Mouse (Mus musculus) midbrain, embryonic 11.5 days (tissue): ENCODE measurements around the gene Sgk1. TPM values are rescaled to one million over a fixed set of nuclear protein-coding genes. Genes with fewer than 3 reads are reported as not detected.

ENCODE experiments used
- ATAC-seq: fragments of 200-750 bp; cut with Nextera tagmentation; 2 replicates; pipeline ENCODE4 v1.8.0; 2017; ENCODE audit warnings: moderate TSS enrichment, moderate library complexity; ENCODE audit not compliant: low FRiP score
- DNase-seq: peaks from one replicate; pipeline ENCODE4 v3.0.0; 2015; ENCODE audit warnings: low spot score; ENCODE audit errors: missing footprints
- H3K27ac ChIP-seq: fragments of 300-500 bp; sonication (generic); 2 replicates; pipeline ENCODE4 v1.5.1; 2014; ENCODE audit warnings: low read depth, low read length
- H3K27me3 ChIP-seq: fragments of 300-500 bp; sonication (generic); 2 replicates; pipeline ENCODE4 v1.6.1; 2014; ENCODE audit warnings: mild to moderate bottlenecking, low read length, moderate library complexity, mixed read lengths; ENCODE audit not compliant: control insufficient read depth, insufficient read depth
- H3K36me3 ChIP-seq: fragments of 300-500 bp; sonication (generic); 2 replicates; pipeline ENCODE4 v1.6.1; 2014; ENCODE audit warnings: mild to moderate bottlenecking, low read length, moderate library complexity, mixed read lengths; ENCODE audit not compliant: control insufficient read depth, insufficient read depth
- H3K4me1 ChIP-seq: fragments of 300-500 bp; sonication (generic); 2 replicates; pipeline ENCODE4 v1.6.1; 2014; ENCODE audit warnings: low read length; ENCODE audit not compliant: control insufficient read depth, insufficient read depth
- H3K4me2 ChIP-seq: fragments of 300-500 bp; sonication (generic); 2 replicates; pipeline ENCODE4 v1.6.1; 2014; ENCODE audit warnings: mild to moderate bottlenecking, moderate library complexity
- H3K4me3 ChIP-seq: fragments of 300-500 bp; sonication (generic); 2 replicates; pipeline ENCODE4 v1.5.1; 2014; ENCODE audit warnings: low read depth, low read length
- H3K9ac ChIP-seq: fragments of 300-500 bp; sonication (generic); 2 replicates; pipeline ENCODE4 v1.6.1; 2014; ENCODE audit warnings: low read length
- H3K9me3 ChIP-seq: fragments of 300-500 bp; sonication (generic); 2 replicates; pipeline ENCODE4 v1.6.1; 2016; ENCODE audit warnings: low read length; ENCODE audit not compliant: control insufficient read depth
- WGBS: fragments of 180-500 bp; shearing (Covaris S2); extraction: QIAGEN DNeasy Blood & Tissue Kit; methylation state at CpG from one replicate; pipeline ENCODE4 v1.1.7; 2014; 5-methylcytosine and 5-hydroxymethylcytosine counted together
- polyA plus RNA-seq: library from polyadenylated mRNA; unstranded; fragments of >200 nt; fragmentation: Nextera tagmentation; extraction: Ambion mirVana; gene quantifications from 2 replicates; pipeline ENCODE4 v1.2.1, GENCODE M21; 2014

Gene Sgk1
- polyA plus RNA-seq, 1 experiment from 2014 or later, result 20.8 TPM

DNA sequence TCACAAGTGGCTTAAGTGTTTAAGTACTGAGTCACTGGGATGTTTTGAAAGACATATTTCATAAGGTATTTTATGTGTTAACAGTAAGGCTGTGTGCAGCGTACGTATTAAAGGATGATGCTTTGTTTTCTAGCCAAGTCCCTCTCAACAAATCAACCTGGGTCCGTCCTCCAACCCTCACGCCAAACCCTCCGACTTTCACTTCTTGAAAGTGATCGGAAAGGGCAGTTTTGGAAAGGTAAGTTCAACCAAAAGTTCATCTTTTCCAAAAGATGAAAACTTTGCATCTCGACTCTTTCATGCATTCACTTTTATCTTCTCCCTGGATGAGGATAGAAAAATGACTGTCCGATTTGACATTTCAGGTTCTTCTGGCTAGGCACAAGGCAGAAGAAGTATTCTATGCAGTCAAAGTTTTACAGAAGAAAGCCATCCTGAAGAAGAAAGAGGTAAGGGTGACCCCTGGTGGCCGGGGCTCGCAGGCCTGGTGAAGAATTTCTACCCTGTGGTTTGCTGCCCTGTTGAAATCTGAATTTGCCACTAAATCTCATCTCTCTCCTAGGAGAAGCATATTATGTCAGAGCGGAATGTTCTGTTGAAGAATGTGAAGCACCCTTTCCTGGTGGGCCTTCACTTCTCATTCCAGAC, 113.8 kb downstream of the Sgk1 start:
- DNase-seq (peak; percentile 98), ATAC-seq (no peak)
- H3K27me3 ChIP-seq, result peaks cover 14% of the 10 kb centered on the region
- 65% methylated on average over 11 of the region's 11 CpGs for WGBS
- H3K27ac ChIP-seq, result no peak overlapping the region
- H3K9ac ChIP-seq, result no peak overlapping the region
- H3K36me3 ChIP-seq, result no peaks in the 10 kb centered on the region
- 0 out of 2 replicates have a peak overlapping the region, but pooled peaks have one; percentile 7 for H3K4me3 ChIP-seq
- peaks cover 8% of the 10 kb centered on the region; the same call in 1 of the 2 replicates for H3K4me1 ChIP-seq
- peak overlapping the region; percentile 87; the same call in 1 of the 2 replicates for H3K4me2 ChIP-seq
- H3K9me3 ChIP-seq, result no peaks in the 10 kb centered on the region

DNA sequence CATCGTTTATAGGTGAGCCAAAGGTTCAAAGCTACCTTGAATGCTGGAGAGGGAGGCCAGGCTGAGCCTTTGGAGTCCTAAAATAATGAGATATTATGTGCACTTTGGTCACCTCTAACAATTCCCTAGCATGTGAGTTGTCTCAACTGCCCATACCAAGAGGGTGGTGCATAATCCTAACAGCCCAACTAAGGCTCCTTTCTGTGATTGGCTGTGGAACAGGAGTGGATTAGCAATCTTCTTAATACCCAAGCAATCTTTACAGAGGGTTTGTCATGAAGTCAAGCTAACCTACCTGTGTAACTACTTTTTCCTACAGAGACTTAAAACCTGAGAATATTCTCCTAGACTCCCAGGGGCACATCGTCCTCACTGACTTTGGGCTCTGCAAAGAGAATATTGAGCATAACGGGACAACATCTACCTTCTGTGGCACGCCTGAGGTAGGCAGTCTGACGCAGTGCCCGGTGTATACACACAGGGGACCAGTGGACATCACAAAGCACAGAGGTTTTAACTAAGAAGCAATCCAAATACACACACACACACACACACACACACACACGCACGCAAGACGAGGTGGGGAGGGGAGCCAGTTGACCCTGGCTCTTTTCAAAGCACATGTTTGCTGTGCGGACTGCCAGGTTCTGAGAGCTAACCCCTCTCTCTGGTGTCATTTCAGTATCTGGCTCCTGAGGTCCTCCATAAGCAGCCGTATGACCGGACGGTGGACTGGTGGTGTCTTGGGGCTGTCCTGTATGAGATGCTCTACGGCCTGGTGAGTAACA, 114.9 kb downstream of the Sgk1 start:
- ATAC-seq (no peak), DNase-seq (no peak)
- no peak overlapping the region for H3K9ac ChIP-seq
- WGBS, result 95% methylated on average over 14 of the region's 14 CpGs
- peaks cover 12% of the 10 kb centered on the region for H3K27me3 ChIP-seq
- H3K36me3 ChIP-seq, result no peaks in the 10 kb centered on the region
- H3K9me3 ChIP-seq, result no peaks in the 10 kb centered on the region
- peaks cover 8% of the 10 kb centered on the region; the same call in 1 of the 2 replicates for H3K4me1 ChIP-seq
- H3K4me3 ChIP-seq, result no peak overlapping the region
- H3K27ac ChIP-seq, result no peak overlapping the region
- H3K4me2 ChIP-seq, result no peak overlapping the region

DNA sequence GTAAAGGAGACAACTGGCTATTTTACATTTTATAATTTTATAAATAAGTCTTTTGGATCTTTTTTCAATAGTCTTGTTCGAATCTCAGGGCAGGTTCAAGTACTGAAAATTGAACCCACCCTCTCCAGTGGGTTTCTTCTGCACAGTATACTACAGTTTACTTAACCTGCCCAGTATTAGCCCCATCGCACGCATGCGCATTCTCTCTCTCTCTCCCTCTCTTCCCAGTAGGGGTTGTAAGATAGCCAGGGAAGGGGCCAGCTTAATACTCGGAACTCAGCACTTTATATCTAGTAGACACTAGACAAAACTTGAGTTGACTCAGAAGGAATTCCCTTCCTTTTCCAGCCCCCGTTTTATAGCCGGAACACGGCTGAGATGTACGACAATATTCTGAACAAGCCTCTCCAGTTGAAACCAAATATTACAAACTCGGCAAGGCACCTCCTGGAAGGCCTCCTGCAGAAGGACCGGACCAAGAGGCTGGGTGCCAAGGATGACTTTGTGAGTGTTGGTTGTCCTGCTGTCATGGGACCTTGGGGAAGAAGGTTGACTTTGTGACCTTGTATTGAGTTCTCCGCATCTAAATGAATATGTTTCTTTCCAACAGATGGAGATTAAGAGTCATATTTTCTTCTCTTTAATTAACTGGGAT, 115.7 kb downstream of the Sgk1 start:
- no peak overlapping the region for H3K27ac ChIP-seq
- no peaks in the 10 kb centered on the region for H3K36me3 ChIP-seq
- no peaks in the 10 kb centered on the region for H3K9me3 ChIP-seq
- peaks cover 3% of the 10 kb centered on the region; the same call in 1 of the 2 replicates for H3K27me3 ChIP-seq
- DNase-seq (no peak), ATAC-seq (no peak)
- H3K9ac ChIP-seq, result no peak overlapping the region
- peaks cover 7% of the 10 kb centered on the region; the same call in 1 of the 2 replicates for H3K4me1 ChIP-seq
- 90% methylated on average over 12 of the region's 12 CpGs for WGBS
- no peak overlapping the region for H3K4me3 ChIP-seq
- no peak overlapping the region for H3K4me2 ChIP-seq

DNA sequence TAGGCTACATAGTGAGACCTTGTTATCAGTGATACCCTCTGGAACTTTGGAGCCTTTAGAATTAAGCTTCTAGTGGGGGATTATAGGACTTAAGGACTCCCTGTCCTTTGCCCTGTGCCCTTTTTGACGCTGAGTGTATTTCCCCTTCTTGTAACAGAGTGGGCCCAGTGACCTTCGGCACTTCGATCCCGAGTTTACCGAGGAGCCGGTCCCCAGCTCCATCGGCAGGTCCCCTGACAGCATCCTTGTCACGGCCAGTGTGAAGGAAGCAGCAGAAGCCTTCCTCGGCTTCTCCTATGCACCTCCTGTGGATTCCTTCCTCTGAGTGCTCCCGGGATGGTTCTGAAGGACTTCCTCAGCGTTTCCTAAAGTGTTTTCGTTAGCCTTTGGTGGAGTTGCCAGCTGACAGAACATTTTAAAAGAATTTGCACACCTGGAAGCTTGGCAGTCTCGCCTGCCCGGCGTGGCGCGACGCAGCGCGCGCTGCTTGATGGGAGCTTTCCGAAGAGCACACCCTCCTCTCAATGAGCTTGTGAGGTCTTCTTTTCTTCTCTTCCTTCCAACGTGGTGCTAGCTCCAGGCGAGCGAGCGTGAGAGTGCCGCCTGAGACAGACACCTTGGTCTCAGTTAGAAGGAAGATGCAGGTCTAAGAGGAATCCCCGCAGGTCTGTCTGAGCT, 116.7 kb downstream of the Sgk1 start:
- H3K9ac ChIP-seq, result no peak overlapping the region
- no peak for ATAC-seq
- H3K4me1 ChIP-seq, result peaks cover 3% of the 10 kb centered on the region; the same call in 1 of the 2 replicates
- H3K27me3 ChIP-seq, result no peaks in the 10 kb centered on the region
- no peak overlapping the region for H3K27ac ChIP-seq
- H3K36me3 ChIP-seq, result no peaks in the 10 kb centered on the region
- H3K4me3 ChIP-seq, result no peak overlapping the region
- H3K4me2 ChIP-seq, result peak overlapping the region; percentile 15; the same call in 1 of the 2 replicates
- no peaks in the 10 kb centered on the region for H3K9me3 ChIP-seq
- no peak for DNase-seq
- WGBS, result 81% methylated on average over 28 of the region's 28 CpGs

GRCm38 (mm10) chr10:22000491-22001306, 118.7 kb downstream of the Sgk1 start:
- no peak for DNase-seq
- WGBS, result 52% methylated on average over 10 of the region's 10 CpGs
- Histone ChIP-seq H3K27ac (no peak overlapping the region), H3K9ac (no peak overlapping the region), H3K36me3 (no peaks in the 10 kb centered on the region), H3K27me3 (no peaks in the 10 kb centered on the region), H3K4me2 (no peak overlapping the region), H3K9me3 (no peaks in the 10 kb centered on the region), H3K4me1 (peaks cover 3% of the 10 kb centered on the region; the same call in 1 of the 2 replicates), H3K4me3 (no peak overlapping the region)
- ATAC-seq, result no peak

- no peak for ATAC-seq
These were observed 119.6 kb downstream of the Sgk1 start for GRCm38 (mm10) chr10:22001621-22002020.

GRCm38 (mm10) chr10:22004763-22005162, 122.8 kb downstream of the Sgk1 start:
- no peak overlapping the region for H3K4me2 ChIP-seq
- DNase-seq, result no peak

More at GRCm38 (mm10) chr10:22001621-22002020, 119.6 kb downstream of the Sgk1 start:
- H3K4me2 ChIP-seq, result no peak overlapping the region
- no peaks in the 10 kb centered on the region for H3K27me3 ChIP-seq
- no peak overlapping the region for H3K27ac ChIP-seq
- H3K9ac ChIP-seq, result no peak overlapping the region
- no peaks in the 10 kb centered on the region for H3K9me3 ChIP-seq
- no peak overlapping the region for H3K4me3 ChIP-seq
- H3K4me1 ChIP-seq, result no peaks in the 10 kb centered on the region; the same call in 1 of the 2 replicates
- WGBS, result 85% methylated on average over 2 of the region's 5 CpGs
- DNase-seq, result no peak
- H3K36me3 ChIP-seq, result no peaks in the 10 kb centered on the region

GRCm38 (mm10) chr10:22007160-22007801, 125.3 kb downstream of the Sgk1 start:
- Histone ChIP-seq H3K36me3 (no peaks in the 10 kb centered on the region), H3K9me3 (no peaks in the 10 kb centered on the region), H3K27ac (no peak overlapping the region), H3K9ac (no peak overlapping the region), H3K4me1 (no peaks in the 10 kb centered on the region), H3K4me2 (no peak overlapping the region), H3K4me3 (no peak overlapping the region), H3K27me3 (no peaks in the 10 kb centered on the region)
- DNase-seq, result peak; percentile 73
- WGBS, result 83% methylated on average over 10 of the region's 10 CpGs
- no peak for ATAC-seq

More at GRCm38 (mm10) chr10:22004763-22005162, 122.8 kb downstream of the Sgk1 start:
- Histone ChIP-seq H3K4me3 (no peak overlapping the region), H3K9ac (no peak overlapping the region), H3K4me1 (no peaks in the 10 kb centered on the region), H3K27me3 (no peaks in the 10 kb centered on the region), H3K9me3 (no peaks in the 10 kb centered on the region), H3K27ac (no peak overlapping the region), H3K36me3 (no peaks in the 10 kb centered on the region)
- ATAC-seq, result no peak
- 80% methylated on average over 5 of the region's 5 CpGs for WGBS
